Comparison of ENCODE assay signal across 12 mouse cellular contexts in the genomic region with DNA sequence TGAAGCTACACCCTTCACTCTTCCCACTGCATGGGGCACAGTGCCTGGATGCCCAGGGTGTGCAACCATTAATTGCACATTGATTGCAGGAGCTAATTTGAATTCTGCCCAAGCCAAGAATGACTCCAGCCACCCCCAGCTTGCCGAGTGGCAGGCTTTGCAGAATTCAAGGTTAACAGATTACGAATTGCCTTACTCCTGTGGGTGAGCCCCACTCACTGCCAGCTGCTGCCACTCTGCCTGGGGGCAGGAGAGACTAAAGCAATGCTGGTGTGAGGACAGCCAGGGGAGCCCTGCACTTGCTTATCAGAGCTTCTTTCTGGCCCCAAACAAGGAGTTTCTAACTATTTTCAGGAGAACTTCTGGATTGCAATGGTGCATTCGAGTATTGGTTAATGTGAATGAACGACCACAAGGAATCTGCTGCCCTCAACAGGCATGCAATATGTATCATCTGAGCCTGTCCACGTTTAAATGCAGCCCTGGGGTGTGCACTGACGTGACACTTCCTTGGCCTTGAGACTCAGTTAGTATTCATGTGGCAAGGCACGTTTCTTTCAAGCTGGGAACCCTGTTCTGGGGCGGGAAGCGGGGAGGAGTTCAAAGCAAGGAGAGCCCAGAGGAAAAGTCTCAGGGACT. TPM values are rescaled to one million over a fixed set of nuclear protein-coding genes. Genes with fewer than 3 reads are reported as not detected.
DNase-seq lines count a peak whose midpoint lies in the region; ATAC-seq and TF ChIP-seq lines count a peak whose summit lies in the region.
"Had no signal": no experiment of that assay in that cellular context is flagged by ENCODE, and none has a peak within 500 bp of the region (broad histone marks: within the 10 kb centered on the region; RNA-seq: fewer than 3 reads in every experiment).

No protein-coding gene starts in this region.

- 0 out of 2 replicates have a peak, but pooled peaks cover 2% of the 10 kb centered on the region for H3K4me1 ChIP-seq in intestine, postnatal 0 days (replicated peaks; ENCODE audit: control insufficient read depth, insufficient read depth, low read length)
- peaks cover 22% of the 10 kb centered on the region for H3K4me1 ChIP-seq in intestine, embryonic 15.5 days (replicated peaks)
- H3K4me1 ChIP-seq in midbrain, embryonic 14.5 days (ENCODE audit: control insufficient read depth, insufficient read depth, low read length) = peaks cover 16% of the 10 kb centered on the region
- H3K4me1 ChIP-seq in midbrain, embryonic 11.5 days (ENCODE audit: control insufficient read depth, insufficient read depth, low read length) = peaks cover 7% of the 10 kb centered on the region; the same call in 1 of the 2 replicates
- peaks cover 3% of the 10 kb centered on the region; the same call in 1 of the 2 replicates for H3K4me1 ChIP-seq in cortical plate, adult 2 months (ENCODE audit: control insufficient read depth, insufficient read depth, low read length)
- H3K4me1 ChIP-seq: liver, embryonic 15.5 days had no signal

- no peaks in the 10 kb centered on the region for H3K36me3 ChIP-seq in intestine, postnatal 0 days (ENCODE audit: control insufficient read depth, insufficient read depth)
- H3K36me3 ChIP-seq in intestine, embryonic 15.5 days = no peaks in the 10 kb centered on the region
- no peaks in the 10 kb centered on the region for H3K36me3 ChIP-seq in midbrain, embryonic 14.5 days (ENCODE audit: control insufficient read depth, insufficient read depth, low read length)
- no peaks in the 10 kb centered on the region for H3K36me3 ChIP-seq in midbrain, embryonic 11.5 days (ENCODE audit: control insufficient read depth, insufficient read depth, low read length)
- H3K36me3 ChIP-seq: liver, embryonic 15.5 days had no signal

- no peak overlapping the region for H3K9ac ChIP-seq in intestine, postnatal 0 days (ENCODE audit: low read depth, low read length)
- no peak overlapping the region for H3K9ac ChIP-seq in intestine, embryonic 15.5 days
- H3K9ac ChIP-seq in midbrain, embryonic 14.5 days (replicated peaks; ENCODE audit: low read length) = no peak overlapping the region
- H3K9ac ChIP-seq in midbrain, embryonic 11.5 days (ENCODE audit: low read length) = no peak overlapping the region
- H3K9ac ChIP-seq: liver, embryonic 15.5 days had no signal

- WGBS in intestine, postnatal 0 days = 18% methylated on average over 9 of the region's 9 CpGs
- 20% methylated on average over 9 of the region's 9 CpGs for WGBS in intestine, embryonic 15.5 days
- WGBS in midbrain, embryonic 14.5 days = 16% methylated on average over 9 of the region's 9 CpGs
- WGBS in midbrain, embryonic 11.5 days = 23% methylated on average over 9 of the region's 9 CpGs

- no peak overlapping the region for H3K4me3 ChIP-seq in intestine, postnatal 0 days (ENCODE audit: low read depth, low read length)
- H3K4me3 ChIP-seq in intestine, embryonic 15.5 days (replicated peaks) = no peak overlapping the region
- no peak overlapping the region for H3K4me3 ChIP-seq in midbrain, embryonic 14.5 days (replicated peaks; ENCODE audit: low read depth, low read length)
- H3K4me3 ChIP-seq in midbrain, embryonic 11.5 days (ENCODE audit: low read depth, low read length) = no peak overlapping the region
- no peak overlapping the region for H3K4me3 ChIP-seq in cortical plate, adult 2 months (ENCODE audit: insufficient read depth, low read length)
- H3K4me3 ChIP-seq: liver, embryonic 15.5 days had no signal

- H3K27ac ChIP-seq in intestine, postnatal 0 days (ENCODE audit: low read depth, low read length) = no peak overlapping the region
- H3K27ac ChIP-seq in intestine, embryonic 15.5 days = no peak overlapping the region
- no peak overlapping the region for H3K27ac ChIP-seq in midbrain, embryonic 14.5 days (replicated peaks; ENCODE audit: low read depth, low read length)
- H3K27ac ChIP-seq in midbrain, embryonic 11.5 days (ENCODE audit: low read depth, low read length) = no peak overlapping the region
- H3K27ac ChIP-seq in cortical plate, adult 2 months (ENCODE audit: insufficient read depth, low read length) = no peak overlapping the region
- H3K27ac ChIP-seq: liver, embryonic 15.5 days had no signal

- TF ChIP-seq POLR2A in cortical plate, adult 2 months (IDR thresholded peaks at IDR 0.05; ENCODE audit: extremely low read depth, insufficient read depth, low read length) = no peak

- peak; percentile 61 for TF ChIP-seq CTCF in intestine, postnatal 0 days (IDR thresholded peaks at IDR 0.05; ENCODE audit: low read depth)
- peak; percentile 42 for TF ChIP-seq CTCF in cortical plate, adult 2 months (IDR thresholded peaks at IDR 0.05; ENCODE audit: extremely low read depth, insufficient read depth, low read length)

- peak; percentile 34 for DNase-seq in embryo, embryonic 11 days
- no peak for DNase-seq in embryo, embryonic 9.5 days (ENCODE audit: extremely low spot score)
- peak; percentile 67 for DNase-seq in midbrain, embryonic 14.5 days
- no peak for DNase-seq in midbrain, embryonic 11.5 days (ENCODE audit: low spot score, missing footprints)
- DNase-seq in cerebellum, adult 9-10 months = no peak
- DNase-seq: cerebellum, adult 8-10 months; gastrocnemius, postnatal 36 days; thymus, adult 18-20 months had no signal

- H3K4me2 ChIP-seq in intestine, postnatal 0 days (replicated peaks; ENCODE audit: low read depth) = no peak overlapping the region
- H3K4me2 ChIP-seq in intestine, embryonic 15.5 days (replicated peaks) = no peak overlapping the region
- H3K4me2 ChIP-seq in midbrain, embryonic 14.5 days (ENCODE audit: low read length) = no peak overlapping the region
- H3K4me2 ChIP-seq in midbrain, embryonic 11.5 days = no peak overlapping the region
- H3K4me2 ChIP-seq: liver, embryonic 15.5 days had no signal

- no peaks in the 10 kb centered on the region for H3K9me3 ChIP-seq in intestine, postnatal 0 days (ENCODE audit: control insufficient read depth)
- H3K9me3 ChIP-seq in intestine, embryonic 15.5 days = no peaks in the 10 kb centered on the region
- H3K9me3 ChIP-seq in midbrain, embryonic 14.5 days (ENCODE audit: control insufficient read depth, low read length) = no peaks in the 10 kb centered on the region
- no peaks in the 10 kb centered on the region for H3K9me3 ChIP-seq in midbrain, embryonic 11.5 days (ENCODE audit: control insufficient read depth, low read length)
- H3K9me3 ChIP-seq: liver, embryonic 15.5 days had no signal

- peaks cover 39% of the 10 kb centered on the region for H3K27me3 ChIP-seq in intestine, postnatal 0 days (replicated peaks; ENCODE audit: control insufficient read depth, insufficient read depth, low read length)
- H3K27me3 ChIP-seq in intestine, embryonic 15.5 days (replicated peaks) = peaks cover 59% of the 10 kb centered on the region
- peaks cover 38% of the 10 kb centered on the region for H3K27me3 ChIP-seq in midbrain, embryonic 14.5 days (ENCODE audit: control insufficient read depth, insufficient read depth, low read length)
- H3K27me3 ChIP-seq in midbrain, embryonic 11.5 days (ENCODE audit: control insufficient read depth, insufficient read depth, low read length) = peaks cover 46% of the 10 kb centered on the region

- ATAC-seq in intestine, postnatal 0 days = no peak
- no peak for ATAC-seq in intestine, embryonic 15.5 days
- no peak for ATAC-seq in midbrain, embryonic 14.5 days (ENCODE audit: low FRiP score, low TSS enrichment)
- no peak for ATAC-seq in midbrain, embryonic 11.5 days (ENCODE audit: low FRiP score)

RNA-seq across cellular contexts. Expression of gene Gsg1l, which starts 1.2 kb away (rescaled TPM):
- 0.35 and 0.52 TPM in 2 replicates for polyA plus RNA-seq in intestine, postnatal 0 days (2015; fragmentation: Nextera tagmentation; extraction: Ambion mirVana)
- polyA plus RNA-seq in intestine, embryonic 15.5 days (2015; fragmentation: Nextera tagmentation; extraction: Ambion mirVana) = 0.57 and 0.67 TPM in 2 replicates
- 9.6 and 10.3 TPM in 2 replicates for polyA plus RNA-seq in midbrain, embryonic 14.5 days (2014; fragmentation: Nextera tagmentation; extraction: Ambion mirVana)
- 1.7 and 2.1 TPM in 2 replicates for polyA plus RNA-seq in midbrain, embryonic 11.5 days (2014; fragmentation: Nextera tagmentation; extraction: Ambion mirVana)
- polyA plus RNA-seq in cortical plate, adult 2 months (2012; rRNA removed) = 57.5 and 69.5 TPM in 2 replicates

Comparison
In these comparisons a context has a peak if more than half of its experiments do, and no peak if none do; other contexts are left out.
1. DNase-seq: peak in embryo, embryonic 11 days (single experiment) and midbrain, embryonic 14.5 days (single experiment); none in embryo, embryonic 9.5 days (single experiment), midbrain, embryonic 11.5 days (single experiment) and cerebellum, adult 9-10 months (single experiment).